Mouse (Mus musculus) liver, embryonic 14.5 days (tissue): ENCODE measurements around the gene Ccnj. TPM values are rescaled to one million over a fixed set of nuclear protein-coding genes. Genes with fewer than 3 reads are reported as not detected.

Experiments used
- ATAC-seq: fragments of 200-750 bp; cut with Nextera tagmentation; 2 replicates; pipeline ENCODE4 v1.8.0; 2017; ENCODE audit warnings: moderate number of reproducible peaks, mild to moderate bottlenecking, moderate library complexity; ENCODE audit not compliant: insufficient read depth
- DNase-seq, 3 experiments: peaks; one replicate each; pipeline ENCODE4 v3.0.0-alpha.2; 2012 to 2013; ENCODE audit warnings: low read depth in 3 of 3, low spot score in 3 of 3
- H3K27ac ChIP-seq: fragments of 300-500 bp; sonication (generic); 2 replicates; pipeline ENCODE4 v1.5.1; 2014; ENCODE audit warnings: moderate library complexity, mild to moderate bottlenecking, control low read depth, inconsistent platforms
- H3K27me3 ChIP-seq: fragments of 300-500 bp; sonication (generic); 2 replicates; pipeline ENCODE4 v1.6.1; 2014; ENCODE audit warnings: mild to moderate bottlenecking, low read length, moderate library complexity; ENCODE audit not compliant: control insufficient read depth, insufficient read depth
- H3K36me3 ChIP-seq: fragments of 300-500 bp; sonication (generic); replicated peaks from 2 replicates; pipeline ENCODE4 v1.6.1; 2014; ENCODE audit warnings: low read depth; ENCODE audit not compliant: control insufficient read depth, insufficient read depth
- H3K4me1 ChIP-seq, 2 experiments: fragments of 200-500 bp in 1 of 2; fragments of 300-500 bp in 1 of 2; sonication (generic) in 1 of 2; replicated peaks; 2 replicates each; pipeline ENCODE4 v1.6.1; 2012 to 2014; ENCODE audit warnings: antibody characterized with exemption in 1 of 2, inconsistent platforms in 1 of 2, low read length in 1 of 2; ENCODE audit not compliant: control insufficient read depth in 2 of 2, insufficient read depth in 2 of 2
- H3K4me2 ChIP-seq: fragments of 300-500 bp; sonication (generic); 2 replicates; pipeline ENCODE4 v1.6.1; 2014; ENCODE audit warnings: low read depth, mild to moderate bottlenecking, control low read depth, moderate library complexity
- H3K4me3 ChIP-seq, 2 experiments: fragments of 200-500 bp in 1 of 2; fragments of 300-500 bp in 1 of 2; sonication (generic) in 1 of 2; 2 replicates each; pipeline ENCODE4 v1.5.1; 2012 to 2014; ENCODE audit warnings: low read depth in 2 of 2, low read length in 2 of 2, mild to moderate bottlenecking in 2 of 2, control low read depth in 1 of 2, inconsistent platforms in 1 of 2, moderate library complexity in 1 of 2; ENCODE audit not compliant: insufficient read depth in 1 of 2
- H3K9ac ChIP-seq: fragments of 300-500 bp; sonication (generic); replicated peaks from 2 replicates; pipeline ENCODE4 v1.6.1; 2014; ENCODE audit warnings: mild to moderate bottlenecking, control low read depth, moderate library complexity
- H3K9me3 ChIP-seq: fragments of 300-500 bp; sonication (generic); 2 replicates; pipeline ENCODE4 v1.6.1; 2016; ENCODE audit warnings: low read length, mixed read lengths; ENCODE audit not compliant: control insufficient read depth
- CTCF ChIP-seq: IDR thresholded peaks from 2 replicates; pipeline ENCODE4 v1.5.1; 2016; ENCODE audit warnings: antibody characterized with exemption, low read depth, control low read depth
- EP300 ChIP-seq: IDR thresholded peaks from 2 replicates; pipeline ENCODE4 v1.6.1; 2016; ENCODE audit warnings: antibody characterized with exemption, low read depth
- WGBS: fragments of 180-500 bp; shearing (Covaris S2); extraction: QIAGEN DNeasy Blood & Tissue Kit; methylation state at CpG from one replicate; pipeline ENCODE4 v1.1.7; 2014; ENCODE audit not compliant: insufficient replicate concordance; 5-methylcytosine and 5-hydroxymethylcytosine counted together
- polyA plus RNA-seq, 2 experiments: library from polyadenylated mRNA; depleted of rRNA in 1 of 2; stranded (reverse) in 1 of 2; unstranded in 1 of 2; fragments of >200 nt; fragmentation: Nextera tagmentation in 1 of 2; extraction: Ambion mirVana in 1 of 2; gene quantifications; 2 replicates each; pipeline versions ENCODE4 v1.2.1 to v1.2.3; 2012 to 2014

Ccnj gene
- polyA plus RNA-seq, 2 experiments: 2.9 to 3.2 TPM

GRCm38 (mm10) chr19:40868284-40868683, 37.2 kb downstream of the Ccnj start:
- Histone ChIP-seq H3K27ac (no peak overlapping the region), H3K4me2 (no peak overlapping the region), H3K36me3 (no peaks in the 10 kb centered on the region), H3K4me1 (0 out of 4 replicates have a peak, but pooled peaks cover 0 to 2% of the 10 kb centered on the region in 2 experiments), H3K27me3 (no peaks in the 10 kb centered on the region), H3K9me3 (no peaks in the 10 kb centered on the region), H3K4me3 (no peak overlapping the region), H3K9ac (no peak overlapping the region)
- no peak for DNase-seq
- TF ChIP-seq EP300 (no peak), CTCF (no peak)
- 22% methylated on average over 5 of the region's 5 CpGs for whole genome bisulfite sequencing
- no peak for ATAC-seq

GRCm38 (mm10) chr19:40869425-40870105, 38.5 kb downstream of the Ccnj start:
- no peak for DNase-seq
- Histone ChIP-seq H3K27me3 (no peaks in the 10 kb centered on the region), H3K9ac (no peak overlapping the region), H3K4me3 (no peak overlapping the region), H3K9me3 (peaks cover 3% of the 10 kb centered on the region), H3K36me3 (no peaks in the 10 kb centered on the region), H3K4me1 (peaks cover 2 to 3% of the 10 kb centered on the region in 2 experiments; a peak in 1 of 4 replicates), H3K4me2 (no peak overlapping the region), H3K27ac (no peak overlapping the region)
- TF ChIP-seq EP300: no peak
- no peak for TF ChIP-seq CTCF
- WGBS: 71% methylated on average over 3 of the region's 3 CpGs
- ATAC-seq: no peak

- peak; percentile 79 for TF ChIP-seq CTCF
- no peak for TF ChIP-seq EP300
- WGBS: 2% methylated on average over 51 of the region's 51 CpGs
- Histone ChIP-seq H3K4me3 (peak overlapping the region; percentile 49 to 52), H3K4me1 (peaks cover 2 to 3% of the 10 kb centered on the region in 2 experiments; a peak in 1 of 4 replicates), H3K9me3 (peaks cover 3% of the 10 kb centered on the region), H3K9ac (peak overlapping the region; percentile 14), H3K36me3 (no peaks in the 10 kb centered on the region), H3K4me2 (peak overlapping the region; percentile 80), H3K27ac (no peak overlapping the region), H3K27me3 (peaks cover 9% of the 10 kb centered on the region)
- peak; percentile 79 to 84 (median 80) for DNase-seq
- peak; percentile 92 for ATAC-seq
Observed at GRCm38 (mm10) chr19:40872955-40873665, 42.0 kb downstream of the Ccnj start.

- Histone ChIP-seq H3K27me3 (peaks cover 8% of the 10 kb centered on the region), H3K9me3 (no peaks in the 10 kb centered on the region), H3K4me2 (no peak overlapping the region), H3K4me3 (no peak overlapping the region), H3K27ac (no peak overlapping the region), H3K9ac (no peak overlapping the region), H3K4me1 (no peaks in the 10 kb centered on the region), H3K36me3 (no peaks in the 10 kb centered on the region)
- WGBS: 76% methylated on average over 4 of the region's 4 CpGs
- TF ChIP-seq EP300 (no peak), CTCF (no peak)
- ATAC-seq (no peak), DNase-seq (no peak)
Observed at GRCm38 (mm10) chr19:40881700-40882099, 50.6 kb downstream of the Ccnj start.

GRCm38 (mm10) chr19:40888887-40889286, 57.8 kb downstream of the Ccnj start:
- H3K9ac ChIP-seq: no peak overlapping the region
- H3K4me3 ChIP-seq: no peak overlapping the region
- no peaks in the 10 kb centered on the region for H3K36me3 ChIP-seq
- WGBS: 61% methylated on average over 1 of the region's 1 CpGs
- H3K27ac ChIP-seq: no peak overlapping the region
- no peak for TF ChIP-seq EP300
- no peak for TF ChIP-seq CTCF
- no peaks in the 10 kb centered on the region for H3K9me3 ChIP-seq
- peaks cover 17% of the 10 kb centered on the region for H3K27me3 ChIP-seq
- DNase-seq (no peak), ATAC-seq (no peak)
- H3K4me1 ChIP-seq: peaks cover 0 to under 1% of the 10 kb centered on the region in 2 experiments; a peak in 1 of 4 replicates
- H3K4me2 ChIP-seq: no peak overlapping the region
